In the genomic region with DNA sequence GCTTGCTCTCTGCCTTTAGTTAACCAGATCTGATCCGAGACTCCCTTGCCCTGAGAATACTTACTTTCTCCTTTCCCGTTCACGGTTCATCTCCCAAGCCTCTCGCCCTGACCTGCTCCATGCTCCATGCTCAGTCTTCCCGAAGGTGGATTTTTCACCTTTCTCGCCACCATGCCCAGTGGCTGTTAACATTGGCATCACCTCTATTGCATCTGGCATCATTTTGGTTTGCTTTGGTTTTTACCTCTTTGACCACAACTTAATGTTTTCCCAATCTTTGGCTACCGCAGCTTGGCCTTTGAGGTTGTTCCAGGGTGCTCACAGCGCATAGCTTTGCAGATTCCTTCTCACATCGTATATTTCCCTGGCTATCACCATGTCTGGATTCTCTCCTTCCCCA, we compare ENCODE assay signal across 19 mouse cellular contexts.
"Had no signal": no experiment of that assay in that cellular context is flagged by ENCODE, and none has a peak within 500 bp of the region (broad histone marks: within the 10 kb centered on the region; RNA-seq: fewer than 3 reads in every experiment).

No protein-coding gene starts in this region.

- H3K27me3 ChIP-seq: midbrain, embryonic 12.5 days; neural tube, embryonic 13.5 days; neural tube, embryonic 15.5 days had no signal

- H3K4me3 ChIP-seq: midbrain, embryonic 10.5 days; midbrain, embryonic 12.5 days; myocyte; neural tube, embryonic 13.5 days; neural tube, embryonic 15.5 days had no signal

- H3K9ac ChIP-seq: lung, embryonic 14.5 days; midbrain, embryonic 12.5 days; neural tube, embryonic 13.5 days; neural tube, embryonic 15.5 days had no signal

- H3K4me2 ChIP-seq: lung, embryonic 14.5 days; midbrain, embryonic 12.5 days; neural tube, embryonic 13.5 days; neural tube, embryonic 15.5 days had no signal

- H3K9me3 ChIP-seq: midbrain, embryonic 10.5 days; midbrain, embryonic 12.5 days; neural tube, embryonic 13.5 days; neural tube, embryonic 15.5 days had no signal

- H3K27ac ChIP-seq: midbrain, embryonic 10.5 days; midbrain, embryonic 12.5 days; neural tube, embryonic 13.5 days; neural tube, embryonic 15.5 days had no signal

- DNase-seq: lung, adult 18-20 months; lung, embryonic 14.5 days; lung, postnatal 10 days; lung, postnatal 4 days; midbrain, embryonic 14.5 days; retina, postnatal 1 day; right cerebral cortex, adult 18-20 months; right cerebral cortex, postnatal 25 days; right cerebral cortex, postnatal 4 days; spleen, adult 18-20 months; thymus, adult 18-20 months; thymus, postnatal 14 days; thymus, postnatal 36 days had no signal

- ATAC-seq: midbrain, embryonic 16.5 days had no signal

- H3K36me3 ChIP-seq: midbrain, embryonic 10.5 days; midbrain, embryonic 12.5 days; neural tube, embryonic 13.5 days; neural tube, embryonic 15.5 days had no signal
